Mouse (Mus musculus): ENCODE measurements around the gene Pml. TPM values are rescaled to one million over a fixed set of nuclear protein-coding genes. Genes with fewer than 3 reads are reported as not detected.
A peak's percentile ranks its signal among the peaks of the same experiment; 100 is the strongest.

Gene Pml
- total RNA-seq, 2 experiments from 2014 or later: 12.4 to 13.0 TPM

DNA sequence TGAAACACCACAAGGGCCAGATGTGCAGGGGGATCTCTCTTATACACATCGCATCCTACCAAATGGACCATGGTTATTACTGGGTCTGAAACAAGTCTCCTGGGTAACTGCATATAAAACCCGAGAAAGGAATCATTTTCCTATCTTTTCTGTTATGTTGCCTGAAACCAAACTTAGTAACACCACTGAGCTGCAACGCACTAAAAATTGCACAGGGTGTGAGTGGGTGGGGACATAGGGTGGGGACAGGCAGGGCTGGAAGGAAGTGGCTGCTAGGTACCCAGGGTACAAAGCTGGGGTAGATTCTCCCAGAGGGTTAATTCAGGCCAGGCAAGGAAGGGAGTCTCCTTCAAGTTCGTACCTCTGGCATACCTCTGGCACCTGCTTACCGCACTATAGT, 6.9 kb downstream of the Pml start:
- intact Hi-C loops (cut with DNase I): no loop called here
- no peak for DNase-seq

DNA sequence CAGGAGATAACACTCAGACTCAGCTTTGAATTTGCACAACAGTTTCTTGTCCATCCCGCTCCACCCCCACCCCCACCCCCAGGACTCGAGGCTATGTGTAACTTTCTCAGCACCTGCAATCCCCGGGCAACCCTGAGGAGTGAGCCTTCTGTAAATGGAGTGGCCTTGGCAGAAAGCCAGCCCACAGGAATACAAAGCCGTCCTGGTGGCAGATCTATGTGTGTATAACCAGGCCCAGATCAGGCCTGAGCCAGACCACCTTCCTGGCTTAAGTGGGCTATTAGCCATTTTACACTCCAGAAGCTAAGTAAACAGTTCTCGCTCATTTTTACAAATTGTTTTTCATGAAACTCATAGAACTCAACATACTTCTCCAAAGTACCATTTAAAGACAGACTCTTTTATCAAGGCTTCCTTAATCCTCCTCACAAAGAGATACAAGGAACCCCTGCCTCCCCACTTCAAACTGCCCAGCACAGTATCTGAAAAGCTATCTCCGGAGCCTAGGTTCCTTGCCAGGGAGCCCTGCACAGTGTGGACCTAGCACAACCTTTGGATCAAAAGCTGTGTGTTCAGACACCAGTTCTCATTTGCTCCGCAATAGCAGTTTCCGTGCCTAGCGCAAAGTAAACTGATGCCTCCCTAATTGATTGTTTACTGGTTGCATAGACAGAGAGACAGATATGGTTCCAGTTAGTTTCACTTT, 7.7 kb downstream of the Pml start:
- DNase-seq: peak; percentile 49 to 65
- intact Hi-C loops (cut with DNase I): no loop called here

DNA sequence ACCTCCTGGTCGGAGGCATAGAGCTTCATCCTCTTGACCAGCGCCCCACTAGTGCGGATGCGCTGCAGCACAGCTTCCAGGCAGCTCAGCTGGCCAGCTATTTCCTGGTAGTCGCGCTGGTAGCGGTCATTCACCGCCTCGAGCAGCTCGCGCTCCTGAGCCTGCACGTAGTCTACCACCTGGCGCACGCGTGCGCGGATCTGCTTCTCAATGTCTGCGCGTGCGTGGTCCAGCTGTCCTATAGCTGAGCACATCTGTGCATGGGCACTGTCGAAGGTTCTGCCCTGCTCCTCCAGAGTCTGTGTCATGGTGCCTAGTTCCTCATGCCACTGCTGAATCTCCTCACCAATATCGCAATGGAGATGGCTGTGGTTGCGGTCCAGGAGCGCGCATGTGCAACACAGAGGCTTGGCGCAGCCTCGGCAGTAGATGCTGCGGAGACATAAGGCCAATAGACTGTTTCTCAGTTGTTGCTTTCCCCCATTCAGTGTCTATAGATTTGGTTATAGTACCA, 15.0 kb downstream of the Pml start:
- intact Hi-C loops (cut with DNase I): no loop called here
- no peak for DNase-seq

DNA sequence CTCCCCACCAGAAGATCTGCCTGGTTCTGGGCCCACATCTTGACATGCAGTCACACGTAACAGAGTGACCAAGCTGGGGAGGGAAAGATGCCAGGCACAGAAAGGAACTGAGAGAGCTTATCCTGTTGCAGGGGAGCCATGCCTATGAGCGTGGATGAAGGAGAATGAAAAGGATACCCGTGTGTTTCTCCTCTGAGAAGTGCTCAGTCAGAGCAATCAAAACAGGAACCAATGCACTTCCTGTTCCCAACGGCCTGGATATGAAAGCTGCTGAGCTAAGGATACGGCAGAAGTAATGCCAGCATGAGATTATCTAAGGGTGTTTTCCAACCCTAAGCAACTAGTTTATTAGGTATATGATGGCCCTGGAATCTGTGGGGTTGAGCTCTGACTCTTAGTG, 17.2 kb downstream of the Pml start:
- intact Hi-C loops (cut with DNase I): no loop called here
- DNase-seq: no peak

DNA sequence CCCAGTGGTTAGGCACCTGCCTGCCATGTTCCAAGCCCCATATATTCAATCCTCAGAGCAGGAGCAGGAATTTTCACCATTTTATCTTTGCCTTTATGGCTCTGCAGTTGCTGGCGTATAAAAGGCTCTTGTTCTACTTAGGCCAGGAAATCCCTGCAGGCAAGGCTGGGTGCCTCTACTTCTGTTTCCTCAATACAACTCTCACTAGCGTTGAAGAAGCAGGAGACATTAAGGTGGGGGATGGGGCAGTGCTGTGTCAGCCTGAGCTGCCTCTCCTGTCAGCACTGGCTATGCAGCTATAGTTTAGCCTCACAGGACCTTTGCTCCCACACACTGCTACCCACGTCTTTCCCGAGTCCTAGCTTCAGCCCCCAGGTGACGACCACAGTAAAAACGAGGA, 17.8 kb downstream of the Pml start:
- intact Hi-C loops (cut with DNase I): no loop called here
- no peak for DNase-seq

DNA sequence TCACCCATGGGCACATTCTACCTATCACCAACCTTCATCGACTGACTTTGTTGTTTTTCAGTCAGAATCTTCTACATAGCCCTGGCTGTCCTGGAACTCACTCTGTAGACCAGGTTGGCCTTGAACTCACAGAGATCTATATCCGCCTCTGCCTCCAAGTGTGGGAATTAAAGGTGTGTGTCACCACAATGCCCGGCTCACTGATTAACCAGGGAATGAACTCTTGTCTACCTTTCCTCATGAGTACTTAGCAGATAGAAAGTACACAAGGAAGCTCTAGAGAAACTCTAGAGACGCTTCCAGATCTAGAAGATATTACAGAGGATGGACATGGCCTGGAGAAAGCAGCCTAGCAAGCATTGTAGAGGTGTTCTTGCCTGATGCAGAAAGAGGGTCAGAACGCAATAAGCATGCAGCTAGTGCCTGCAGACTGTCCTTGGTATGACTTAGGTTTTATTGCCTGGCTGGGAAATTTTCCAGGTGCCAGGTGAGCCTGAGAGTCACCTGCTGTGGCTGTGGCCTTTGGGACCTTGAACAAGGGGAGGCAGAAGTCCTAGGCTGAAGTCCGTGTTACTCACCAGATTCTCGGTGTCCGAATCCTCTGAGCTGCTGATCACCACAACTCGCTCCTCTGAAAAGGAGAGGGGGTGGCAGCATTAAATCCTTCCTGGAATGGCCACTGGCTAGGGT, 20.7 kb downstream of the Pml start:
- no peak for DNase-seq
- intact Hi-C loops (cut with DNase I): loop anchor here (5.0 kb wide), 1 partner anchor 138 kb away; no protein-coding TSS in a partner anchor

DNA sequence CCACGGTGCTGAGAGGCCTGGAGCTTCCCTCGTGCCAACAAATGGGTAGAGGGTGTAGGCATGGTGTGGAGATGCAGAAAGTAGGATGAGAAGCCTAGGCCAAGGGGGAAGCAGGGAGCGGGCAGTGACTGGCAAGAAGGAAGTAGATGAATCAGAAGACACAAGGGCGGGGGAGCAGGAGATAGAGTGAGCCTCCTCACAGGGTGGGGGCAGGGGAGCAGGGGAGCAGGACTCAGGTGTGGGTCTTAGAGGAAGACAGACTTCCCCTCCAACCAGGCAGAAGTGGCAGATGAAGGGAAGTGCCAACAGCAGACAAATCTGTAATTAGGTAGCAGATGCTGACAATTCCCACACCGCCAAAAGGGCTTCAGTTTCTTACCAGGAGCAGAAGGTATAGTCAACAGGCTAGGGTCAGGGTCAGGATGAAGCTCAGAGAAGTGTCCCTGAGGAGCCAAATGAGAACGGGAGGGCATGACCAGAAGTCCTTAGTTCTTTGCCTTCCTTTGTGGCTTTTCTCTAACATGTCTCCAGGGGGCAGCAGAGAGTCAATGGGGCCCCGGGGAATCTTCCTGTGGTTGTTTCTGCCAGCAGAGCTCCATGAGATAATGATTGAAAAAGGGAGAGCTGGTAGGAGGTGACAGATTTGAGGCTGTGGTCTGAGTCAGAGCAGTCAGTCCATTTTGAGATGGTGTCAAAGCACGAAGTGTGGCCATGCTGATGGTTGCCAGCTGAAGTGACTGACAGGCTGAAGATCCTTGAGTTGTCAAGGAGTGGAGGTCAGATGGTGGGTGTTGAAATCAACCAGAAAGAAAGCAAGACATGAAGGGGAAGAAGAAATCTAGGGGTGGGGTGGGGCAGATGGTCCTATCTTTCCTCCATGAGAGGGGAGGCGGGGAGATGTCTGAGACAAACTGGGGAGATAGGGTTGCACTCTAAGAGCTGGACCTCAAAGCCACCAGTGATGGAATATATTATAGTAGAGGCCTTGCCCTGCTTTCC, 23.4 kb downstream of the Pml start:
- peak; percentile 61 to 81 for DNase-seq
- intact Hi-C loops (cut with DNase I): loop anchor here (1.0 to 5.0 kb wide), 3 partner anchors 43 to 141 kb away; no protein-coding TSS in a partner anchor

DNA sequence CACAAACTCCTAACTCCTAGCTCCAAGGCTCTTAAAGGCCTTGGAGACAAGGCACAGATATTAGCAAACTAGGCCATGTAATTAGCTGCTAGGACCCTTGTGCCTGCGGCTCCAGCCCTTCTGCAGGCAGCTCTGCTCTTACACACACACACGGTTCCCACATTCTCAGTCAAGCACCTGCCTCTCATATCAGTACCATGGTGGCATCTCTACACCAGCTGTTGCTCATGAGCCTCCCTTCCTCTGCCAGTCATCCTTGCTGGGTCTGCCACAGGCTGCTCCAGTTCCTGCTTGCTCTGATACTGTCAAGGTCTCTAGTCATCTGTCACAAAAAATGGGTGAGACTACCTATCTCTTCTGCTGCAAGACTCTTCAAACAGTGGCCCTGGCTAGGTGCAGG, 25.2 kb downstream of the Pml start:
- intact Hi-C loops (cut with DNase I): no loop called here
- DNase-seq: no peak

DNA sequence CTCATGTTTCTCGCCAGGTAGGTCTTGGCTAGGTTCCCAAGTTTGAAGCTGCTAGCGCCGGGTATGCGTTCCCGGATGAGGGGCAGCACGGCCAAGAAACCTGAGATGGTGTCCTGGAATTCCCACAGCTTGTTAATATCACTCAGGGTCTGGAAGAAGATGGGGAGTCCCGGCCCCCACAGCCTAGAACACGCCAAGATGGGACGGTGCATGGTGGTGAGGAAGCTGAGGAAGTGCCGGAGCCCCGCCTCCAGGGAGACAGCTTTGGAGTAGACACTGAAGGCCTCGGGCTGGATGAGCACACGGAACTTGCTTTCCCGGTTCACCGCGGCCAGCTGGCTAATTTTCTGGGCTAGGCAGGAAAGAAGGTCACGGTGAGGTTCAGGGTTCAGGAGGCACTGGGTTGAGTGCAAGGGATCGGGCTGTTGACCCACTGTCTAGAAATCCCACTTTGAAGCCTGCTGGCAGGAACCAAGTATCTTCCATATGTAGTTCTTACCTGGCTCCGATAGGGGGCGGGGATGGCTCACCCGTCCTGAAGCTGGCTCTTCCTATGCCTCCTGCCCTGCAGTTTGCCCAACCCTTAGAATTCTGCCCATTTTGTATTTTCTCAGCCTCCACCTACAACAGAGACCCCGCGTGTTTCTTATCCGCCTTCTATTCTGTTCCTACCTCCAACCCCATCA, 29.2 kb downstream of the Pml start:
- peak in 1 of 2 experiments; percentile 65 for DNase-seq
- intact Hi-C loops (cut with DNase I): no loop called here

DNA sequence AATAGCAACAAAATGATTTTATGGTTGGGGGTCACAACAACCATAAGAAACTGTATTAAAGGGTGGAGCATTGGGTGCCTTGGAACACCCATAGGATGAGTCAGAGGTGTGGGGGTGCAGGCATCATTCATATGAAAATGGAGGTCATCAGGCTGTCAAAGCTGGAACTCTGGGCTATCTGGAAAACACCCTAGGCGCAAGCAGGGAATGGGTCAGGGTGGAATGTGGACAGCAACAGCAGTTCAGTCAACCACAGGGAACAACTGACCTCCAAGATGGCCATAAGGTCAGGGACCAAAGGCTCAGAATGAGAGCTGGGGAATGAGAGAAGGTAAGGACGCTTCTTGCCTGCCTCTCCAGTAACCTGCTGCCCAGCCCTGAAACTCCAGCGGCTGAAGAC, 31.0 kb downstream of the Pml start:
- intact Hi-C loops (cut with DNase I): no loop called here
- no peak for DNase-seq

DNA sequence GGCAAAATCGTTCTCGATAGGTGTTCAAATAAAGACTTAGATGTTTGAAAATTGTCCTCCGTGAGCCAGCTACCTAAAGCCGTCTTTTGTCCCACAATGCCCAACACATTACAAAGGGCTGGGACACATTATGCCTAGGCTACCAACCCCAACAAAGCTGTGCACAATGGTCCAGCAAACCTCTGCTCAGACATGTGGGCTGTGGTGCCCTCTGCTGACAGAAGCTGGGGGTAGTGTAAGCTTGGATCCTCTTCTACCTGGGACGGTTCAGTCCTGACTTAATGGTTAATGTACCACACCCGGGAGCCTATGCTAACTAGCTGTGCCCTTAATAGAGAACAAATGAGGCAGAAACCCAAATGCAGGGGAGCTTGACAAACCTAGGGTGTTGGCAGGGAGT, 33.2 kb downstream of the Pml start:
- DNase-seq: peak in 1 of 2 experiments; percentile 60

DNA sequence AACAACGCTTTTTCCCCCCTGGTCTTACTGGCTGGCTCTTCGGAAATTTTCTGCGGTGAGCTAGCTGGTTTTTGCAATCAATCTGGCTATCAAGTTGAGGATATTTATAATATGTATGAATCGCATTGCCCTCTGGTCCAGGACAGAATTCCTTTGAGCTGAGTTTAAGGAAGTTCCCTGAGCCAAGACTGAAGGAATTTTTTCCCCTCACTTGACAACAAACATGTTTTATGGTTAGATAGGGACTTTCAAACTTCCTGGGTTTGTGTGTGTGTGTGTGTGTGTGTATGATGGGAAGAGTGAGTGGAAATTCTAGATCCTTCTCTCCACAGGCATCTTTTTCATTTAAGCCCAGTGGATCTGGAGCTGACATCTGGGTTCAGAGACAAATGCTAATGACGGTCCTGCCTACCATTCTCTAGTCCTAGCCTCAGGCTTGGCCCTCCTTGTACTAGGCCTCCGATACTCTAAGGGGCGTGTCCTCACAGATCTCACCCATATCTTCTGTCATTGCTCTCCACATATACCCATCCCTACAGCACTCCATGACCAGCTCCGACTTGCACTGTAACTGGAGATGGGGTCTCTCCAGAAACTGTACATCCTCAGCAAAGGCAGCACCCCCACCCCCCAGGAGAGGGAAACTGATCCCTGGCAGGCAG, 34.9 kb downstream of the Pml start:
- peak; percentile 53 to 55 for DNase-seq

More for the DNA sequence above, 33.2 kb downstream of the Pml start:
- intact Hi-C loops (cut with DNase I): no loop called here

DNA sequence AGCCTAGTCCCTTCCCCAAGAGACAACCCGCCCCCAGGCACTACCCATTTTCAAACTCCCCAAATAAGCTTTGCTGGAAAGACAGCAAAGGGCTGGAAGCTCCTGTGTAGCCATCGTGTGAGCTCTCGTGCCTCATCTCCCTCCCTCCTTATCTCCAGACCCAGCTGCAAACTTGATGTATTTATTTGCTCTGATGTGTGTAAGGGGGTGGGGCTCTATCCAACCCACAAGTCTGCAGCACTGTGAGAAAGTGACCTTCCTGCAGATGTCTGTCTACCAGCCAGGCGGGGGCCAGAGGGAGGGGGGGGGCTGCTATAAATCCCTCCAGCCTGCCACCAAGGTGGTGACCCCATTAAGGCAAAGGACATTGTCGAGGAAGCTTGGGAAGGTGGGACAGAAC, 35.7 kb downstream of the Pml start:
- intact Hi-C loops (cut with DNase I): no loop called here
- DNase-seq: peak in 1 of 2 experiments; percentile 24

More for the DNA sequence above, 34.9 kb downstream of the Pml start:
- intact Hi-C loops (cut with DNase I): no loop called here

DNA sequence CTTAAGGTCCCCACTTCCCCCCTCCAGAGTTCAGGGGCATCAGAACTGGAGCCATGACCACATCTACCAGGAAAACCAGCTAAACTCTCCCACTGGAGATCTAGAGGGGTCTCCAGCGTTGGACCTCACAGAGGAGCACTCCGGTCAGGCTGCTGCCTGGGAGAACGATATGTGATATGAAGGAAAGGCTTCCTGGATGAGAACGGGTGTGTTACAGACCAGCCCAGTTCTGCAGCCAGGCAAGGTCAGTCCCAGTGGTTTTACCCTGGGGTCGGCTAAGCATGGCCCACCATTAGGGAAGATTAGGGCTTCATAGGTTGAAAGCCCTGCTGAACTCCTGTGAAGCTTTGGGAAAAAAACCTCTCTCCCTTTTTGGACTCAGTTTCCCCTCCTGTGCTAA, 36.2 kb downstream of the Pml start:
- intact Hi-C loops (cut with DNase I): no loop called here
- DNase-seq: no peak

DNA sequence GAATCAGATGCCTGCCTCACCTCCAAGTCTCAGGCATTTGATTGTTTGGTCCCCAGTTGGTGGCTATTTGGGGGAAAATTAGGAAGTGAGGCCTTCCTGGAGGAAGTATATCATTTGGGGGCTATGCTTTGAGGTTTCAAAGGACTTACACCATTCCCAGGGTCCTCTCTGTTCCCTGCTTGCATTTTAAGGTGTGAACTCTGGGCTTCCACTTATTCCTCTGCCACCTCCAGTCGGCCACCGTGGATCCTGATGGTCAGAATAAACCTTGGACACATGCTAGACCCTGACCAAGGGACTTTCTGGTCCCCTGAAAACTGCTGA, 39.3 kb downstream of the Pml start:
- intact Hi-C loops (cut with DNase I): no loop called here
- no peak for DNase-seq

DNA sequence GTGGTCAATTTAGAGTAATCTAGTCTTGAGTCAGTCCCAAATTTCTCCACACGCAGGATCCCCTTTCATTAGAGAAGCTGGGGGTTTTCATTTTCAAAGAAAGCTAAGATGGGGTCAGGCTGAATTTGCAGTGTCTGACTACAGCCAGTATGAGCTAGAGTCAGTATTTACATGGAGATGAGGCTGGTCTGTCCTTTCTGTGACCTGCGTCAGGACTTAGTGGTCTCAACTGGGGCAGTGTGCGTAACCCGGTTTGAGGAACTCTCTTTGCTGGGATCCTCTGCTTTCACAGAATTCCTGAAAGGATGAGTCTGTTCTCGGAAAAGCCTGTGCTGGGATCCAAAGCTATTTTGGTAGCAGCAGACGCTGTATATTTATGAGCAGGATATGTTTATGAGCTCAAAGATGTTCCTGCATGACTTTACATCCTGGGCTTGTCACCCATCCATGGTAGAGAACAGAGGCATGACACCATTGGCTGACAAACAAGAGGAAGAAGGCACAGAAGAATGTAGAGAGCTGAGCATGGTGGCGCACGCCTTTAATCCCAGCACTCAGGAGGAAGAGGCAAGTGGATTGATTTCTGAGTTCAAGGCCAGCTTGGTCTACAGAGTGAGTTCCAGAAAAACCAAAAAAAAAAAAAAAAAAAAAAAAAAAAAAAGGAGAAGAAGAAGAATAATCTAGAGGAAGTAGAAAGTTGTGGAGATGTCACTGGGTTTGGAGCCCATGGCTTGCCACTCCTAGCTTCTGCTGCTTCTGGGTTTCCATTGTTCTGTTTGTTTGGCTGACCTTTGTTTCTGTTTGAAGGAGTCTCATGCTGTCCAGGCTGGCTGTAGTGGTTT, 39.9 kb downstream of the Pml start:
- intact Hi-C loops (cut with DNase I): no loop called here
- no peak for DNase-seq

DNA sequence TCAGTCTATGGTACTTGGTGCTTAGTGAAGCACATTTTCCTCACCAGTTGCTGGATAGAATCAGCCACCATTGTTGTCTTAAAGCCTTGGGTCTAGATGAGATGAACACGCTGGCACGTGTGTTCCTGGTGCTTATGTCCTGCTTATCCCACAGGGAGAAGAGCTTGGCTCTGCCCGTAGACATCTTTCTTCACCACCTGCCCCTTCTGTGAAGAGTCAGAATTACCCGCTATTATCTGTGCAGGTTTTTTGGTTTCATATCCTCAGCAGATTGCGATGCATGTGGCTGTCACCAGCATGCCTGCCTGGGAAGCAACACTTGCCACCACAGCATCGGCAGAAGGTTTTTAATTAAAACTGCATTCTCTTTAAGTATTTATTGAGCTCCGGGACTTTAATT, 43.6 kb downstream of the Pml start:
- intact Hi-C loops (cut with DNase I): no loop called here
- no peak for DNase-seq

DNA sequence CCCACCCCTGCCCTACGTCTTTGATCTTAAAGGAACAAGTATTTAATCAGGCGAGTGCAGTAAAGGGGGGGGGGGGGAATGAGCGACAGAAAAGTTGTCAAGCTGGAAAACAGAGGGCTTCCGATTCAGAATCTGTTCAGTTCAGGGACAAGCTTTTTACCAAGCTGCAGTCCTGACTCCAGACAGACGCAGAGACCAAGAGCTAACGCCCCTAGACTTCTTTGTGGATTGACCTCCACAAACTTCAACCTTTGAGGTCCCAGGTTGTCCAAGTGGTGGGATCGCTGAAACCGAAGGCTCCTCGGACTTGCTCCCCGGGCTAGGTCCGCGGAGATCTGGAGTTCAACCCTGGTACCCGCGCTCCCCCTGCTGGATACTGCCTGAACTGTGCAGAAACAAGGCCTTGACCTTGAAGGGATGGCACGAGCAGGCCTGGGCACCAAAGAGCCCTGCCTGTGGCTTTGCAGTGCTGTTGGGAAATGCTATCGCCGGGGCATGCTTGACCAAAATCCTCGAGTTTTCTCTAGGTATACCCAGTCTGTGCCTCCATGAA, 45.1 kb downstream of the Pml start:
- DNase-seq: peak; percentile 95 to 98
- intact Hi-C loops (cut with DNase I): loop anchor here (1.0 kb wide), 1 partner anchor 166 kb away; no protein-coding TSS in a partner anchor

All from heart, postnatal 10 days (tissue).